Mouse (Mus musculus) liver, embryonic 14.5 days (tissue): Measurements from ENCODE around the gene Tbc1d25. TPM values are rescaled to one million over a fixed set of nuclear protein-coding genes. Genes with fewer than 3 reads are reported as not detected.

Experiments used
- ATAC-seq: fragments of 200-750 bp; cut with Nextera tagmentation; 2 replicates; pipeline ENCODE4 v1.8.0; 2017; ENCODE audit warnings: moderate number of reproducible peaks, mild to moderate bottlenecking, moderate library complexity; ENCODE audit not compliant: insufficient read depth
- DNase-seq, 3 experiments: peaks; one replicate each; pipeline ENCODE4 v3.0.0-alpha.2; 2012 to 2013; ENCODE audit warnings: low read depth in 3 of 3, low spot score in 3 of 3
- H3K27ac ChIP-seq: fragments of 300-500 bp; sonication (generic); 2 replicates; pipeline ENCODE4 v1.5.1; 2014; ENCODE audit warnings: moderate library complexity, mild to moderate bottlenecking, control low read depth, inconsistent platforms
- H3K27me3 ChIP-seq: fragments of 300-500 bp; sonication (generic); 2 replicates; pipeline ENCODE4 v1.6.1; 2014; ENCODE audit warnings: mild to moderate bottlenecking, low read length, moderate library complexity; ENCODE audit not compliant: control insufficient read depth, insufficient read depth
- H3K36me3 ChIP-seq: fragments of 300-500 bp; sonication (generic); replicated peaks from 2 replicates; pipeline ENCODE4 v1.6.1; 2014; ENCODE audit warnings: low read depth; ENCODE audit not compliant: control insufficient read depth, insufficient read depth
- H3K4me1 ChIP-seq, 2 experiments: fragments of 200-500 bp in 1 of 2; fragments of 300-500 bp in 1 of 2; sonication (generic) in 1 of 2; replicated peaks; 2 replicates each; pipeline ENCODE4 v1.6.1; 2012 to 2014; ENCODE audit warnings: antibody characterized with exemption in 1 of 2, inconsistent platforms in 1 of 2, low read length in 1 of 2; ENCODE audit not compliant: control insufficient read depth in 2 of 2, insufficient read depth in 2 of 2
- H3K4me2 ChIP-seq: fragments of 300-500 bp; sonication (generic); 2 replicates; pipeline ENCODE4 v1.6.1; 2014; ENCODE audit warnings: low read depth, mild to moderate bottlenecking, control low read depth, moderate library complexity
- H3K4me3 ChIP-seq, 2 experiments: fragments of 200-500 bp in 1 of 2; fragments of 300-500 bp in 1 of 2; sonication (generic) in 1 of 2; 2 replicates each; pipeline ENCODE4 v1.5.1; 2012 to 2014; ENCODE audit warnings: low read depth in 2 of 2, low read length in 2 of 2, mild to moderate bottlenecking in 2 of 2, control low read depth in 1 of 2, inconsistent platforms in 1 of 2, moderate library complexity in 1 of 2; ENCODE audit not compliant: insufficient read depth in 1 of 2
- H3K9ac ChIP-seq: fragments of 300-500 bp; sonication (generic); replicated peaks from 2 replicates; pipeline ENCODE4 v1.6.1; 2014; ENCODE audit warnings: mild to moderate bottlenecking, control low read depth, moderate library complexity
- H3K9me3 ChIP-seq: fragments of 300-500 bp; sonication (generic); 2 replicates; pipeline ENCODE4 v1.6.1; 2016; ENCODE audit warnings: low read length, mixed read lengths; ENCODE audit not compliant: control insufficient read depth
- CTCF ChIP-seq: IDR thresholded peaks from 2 replicates; pipeline ENCODE4 v1.5.1; 2016; ENCODE audit warnings: antibody characterized with exemption, low read depth, control low read depth
- EP300 ChIP-seq: IDR thresholded peaks from 2 replicates; pipeline ENCODE4 v1.6.1; 2016; ENCODE audit warnings: antibody characterized with exemption, low read depth
- WGBS: fragments of 180-500 bp; shearing (Covaris S2); extraction: QIAGEN DNeasy Blood & Tissue Kit; methylation state at CpG from one replicate; pipeline ENCODE4 v1.1.7; 2014; ENCODE audit not compliant: insufficient replicate concordance; 5-methylcytosine and 5-hydroxymethylcytosine counted together
- polyA plus RNA-seq, 2 experiments: library from polyadenylated mRNA; depleted of rRNA in 1 of 2; stranded (reverse) in 1 of 2; unstranded in 1 of 2; fragments of >200 nt; fragmentation: Nextera tagmentation in 1 of 2; extraction: Ambion mirVana in 1 of 2; gene quantifications; 2 replicates each; pipeline versions ENCODE4 v1.2.1 to v1.2.3; 2012 to 2014

Tbc1d25 gene
- polyA plus RNA-seq, 2 experiments = 4.2 to 5.4 TPM

DNA sequence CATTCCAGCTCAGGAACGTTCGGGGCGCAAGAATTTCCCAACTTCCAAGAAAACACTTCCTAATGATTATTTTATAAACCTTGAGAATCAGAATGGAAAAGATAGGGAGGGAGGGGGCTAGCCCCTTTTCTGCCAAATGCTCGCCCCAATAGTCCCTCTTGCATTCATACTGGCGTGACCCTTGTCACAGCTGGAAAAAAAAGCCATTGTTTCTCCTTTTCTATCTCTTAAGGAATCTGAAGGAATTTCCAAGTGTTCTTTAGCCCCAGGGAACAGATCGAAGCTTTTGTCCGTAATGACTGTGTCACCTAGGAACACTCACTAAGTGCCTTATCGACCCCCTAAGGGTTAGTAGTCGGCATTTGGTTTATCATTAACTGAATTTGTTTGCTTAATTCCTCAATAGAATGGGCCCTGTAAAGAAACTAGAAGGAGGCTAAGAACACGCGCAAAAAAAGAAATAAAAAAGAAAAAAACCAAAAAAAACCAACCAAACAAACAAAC is 30.8 kb upstream of the Tbc1d25 start:
- Histone ChIP-seq H3K4me3 (peak overlapping the region; percentile 49 to 51), H3K27ac (no peak overlapping the region), H3K4me2 (peak overlapping the region; percentile 74), H3K4me1 (peaks cover 0 to 5% of the 10 kb centered on the region in 2 experiments; a peak in 1 of 4 replicates), H3K27me3 (no peaks in the 10 kb centered on the region; the same call in 1 of the 2 replicates), H3K36me3 (no peaks in the 10 kb centered on the region), H3K9me3 (no peaks in the 10 kb centered on the region), H3K9ac (no peak overlapping the region)
- ATAC-seq (no peak), DNase-seq (no peak)
- 12% methylated on average over 11 of the region's 11 CpGs for WGBS
- no peak for TF ChIP-seq CTCF
- TF ChIP-seq EP300 = no peak

DNA sequence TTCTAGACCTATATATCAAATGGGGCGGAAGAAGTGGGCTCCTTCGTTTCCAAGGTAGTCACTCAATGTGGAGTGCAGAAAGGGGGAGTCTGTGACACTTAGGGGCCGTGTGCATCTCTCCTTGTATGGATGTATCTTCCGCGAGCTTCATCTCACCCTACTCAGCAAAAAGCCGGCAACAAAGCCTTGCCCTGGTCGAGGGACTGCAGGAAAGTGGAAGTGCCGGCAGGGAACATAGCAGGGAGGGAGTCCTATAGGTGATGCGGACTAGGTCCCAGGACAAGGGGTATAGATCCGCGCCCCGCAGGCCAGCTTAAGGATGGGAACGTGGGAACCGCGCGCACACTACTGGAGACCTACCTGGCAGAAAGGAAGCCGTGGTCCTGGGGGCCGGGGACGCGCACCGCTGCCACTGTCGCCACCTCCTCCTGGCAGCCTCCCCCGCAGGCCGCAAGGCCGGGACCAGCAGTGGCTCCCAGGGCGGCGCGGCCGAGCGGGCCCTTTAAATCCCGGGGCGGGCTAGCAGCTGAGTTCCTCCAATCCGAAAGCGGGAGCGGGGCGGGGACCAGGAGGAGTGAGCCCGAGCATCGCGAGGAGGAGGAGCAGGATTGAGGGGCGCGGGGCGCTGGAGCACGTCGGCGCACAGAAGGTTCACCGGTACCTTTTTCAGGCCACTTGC is 30.2 kb upstream of the Tbc1d25 start, which contains the start of gene Porcn:
Gene Porcn, minus strand, starts transcription at position 511 of the 679 bp plus-strand sequence.
- Histone ChIP-seq H3K4me3 (peak within 1 kb of the TSS; percentile 49 to 51), H3K4me2 (peak within 1 kb of the TSS; percentile 74), H3K27ac (no peak within 1 kb of the TSS), H3K27me3 (no peaks in the 10 kb centered on the region; the same call in 1 of the 2 replicates), H3K9ac (no peak within 1 kb of the TSS), H3K36me3 (no peaks in the 10 kb centered on the region), H3K9me3 (no peaks in the 10 kb centered on the region), H3K4me1 (peaks cover 0 to 5% of the 10 kb centered on the region in 2 experiments; a peak in 1 of 4 replicates)
- DNase-seq (peak; percentile 47 to 54 (median 51)), ATAC-seq (peak; percentile 92)
- 6% methylated on average over 46 of the region's 46 CpGs for WGBS
- TF ChIP-seq EP300 = no peak
- TF ChIP-seq CTCF = no peak

DNA sequence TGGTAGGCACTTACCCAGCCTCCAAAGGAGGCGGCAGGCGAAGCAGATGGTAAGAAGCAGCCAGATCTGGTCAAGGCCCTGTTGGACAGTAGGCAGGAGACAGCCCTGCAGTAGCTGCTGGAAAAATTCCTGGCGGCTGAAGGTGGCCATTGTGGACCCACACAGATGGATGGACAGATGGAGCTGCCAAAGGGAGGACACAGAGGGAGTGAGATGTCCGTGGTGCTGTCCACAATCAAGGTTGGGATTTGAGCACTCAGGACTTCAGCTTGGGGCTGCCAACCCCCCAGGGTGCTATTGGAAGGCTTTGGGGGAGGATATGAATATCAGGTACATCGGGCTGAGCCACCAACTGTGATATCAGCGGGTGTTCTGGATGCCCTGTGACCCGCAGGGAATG is 29.6 kb upstream of the Tbc1d25 start:
- Histone ChIP-seq H3K36me3 (no peaks in the 10 kb centered on the region), H3K4me3 (no peak overlapping the region), H3K4me2 (peak overlapping the region; percentile 74), H3K4me1 (peaks cover 0 to 5% of the 10 kb centered on the region in 2 experiments; a peak in 1 of 4 replicates), H3K9me3 (no peaks in the 10 kb centered on the region), H3K9ac (no peak overlapping the region), H3K27ac (no peak overlapping the region), H3K27me3 (no peaks in the 10 kb centered on the region; the same call in 1 of the 2 replicates)
- TF ChIP-seq EP300 = no peak
- no peak for TF ChIP-seq CTCF
- WGBS = 36% methylated on average over 7 of the region's 7 CpGs
- DNase-seq (no peak), ATAC-seq (no peak)

DNA sequence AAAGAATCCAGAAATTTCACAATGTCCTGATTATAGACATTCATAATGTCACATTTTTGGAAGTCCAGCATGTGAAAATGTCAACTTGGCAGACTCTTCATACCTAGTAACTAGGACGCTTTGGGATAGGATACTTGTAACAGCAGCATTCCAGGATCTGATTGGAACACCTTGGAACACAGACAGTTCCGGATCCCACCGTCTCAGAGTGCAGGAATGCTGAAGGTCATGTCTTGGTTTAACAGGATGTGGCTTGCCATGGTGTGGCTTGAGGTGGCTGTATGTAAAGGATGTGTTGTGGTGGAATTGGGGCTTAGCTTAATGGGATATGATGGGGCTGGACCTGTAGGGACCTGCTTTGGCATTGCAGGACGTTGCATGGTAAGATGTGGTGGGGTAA is 29.1 kb upstream of the Tbc1d25 start:
- no peak for TF ChIP-seq CTCF
- TF ChIP-seq EP300 = no peak
- Histone ChIP-seq H3K4me1 (peaks cover 0 to 5% of the 10 kb centered on the region in 2 experiments; a peak in 1 of 4 replicates), H3K9me3 (no peaks in the 10 kb centered on the region), H3K27ac (no peak overlapping the region), H3K27me3 (no peaks in the 10 kb centered on the region; the same call in 1 of the 2 replicates), H3K9ac (no peak overlapping the region), H3K4me3 (no peak overlapping the region), H3K36me3 (no peaks in the 10 kb centered on the region), H3K4me2 (no peak overlapping the region)
- ATAC-seq (no peak), DNase-seq (no peak)
- WGBS = 44% methylated on average over 4 of the region's 4 CpGs

DNA sequence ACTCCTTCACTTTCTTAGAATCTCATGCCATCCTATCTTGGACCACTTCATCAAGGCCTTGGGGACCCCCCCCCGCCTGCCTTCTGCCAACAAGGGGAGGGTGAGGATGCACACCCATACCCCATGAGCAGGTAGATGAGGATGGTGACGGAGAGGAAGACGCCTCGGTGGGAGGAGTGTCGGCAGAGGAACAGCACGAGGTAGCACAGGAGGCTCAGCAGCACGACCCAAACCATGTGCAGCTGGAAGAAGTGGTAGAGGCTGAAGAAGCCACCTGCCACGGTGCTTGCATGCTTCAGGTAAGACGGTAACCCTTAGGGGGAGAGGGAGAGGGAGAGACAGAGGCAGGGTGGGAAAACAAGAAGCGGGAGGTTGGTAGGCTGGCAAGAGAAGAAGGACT is 28.1 kb upstream of the Tbc1d25 start:
- Histone ChIP-seq H3K9ac (no peak overlapping the region), H3K27me3 (no peaks in the 10 kb centered on the region; the same call in 1 of the 2 replicates), H3K4me2 (no peak overlapping the region), H3K27ac (no peak overlapping the region), H3K4me1 (peaks cover 0 to 5% of the 10 kb centered on the region in 2 experiments; a peak in 1 of 4 replicates), H3K9me3 (no peaks in the 10 kb centered on the region), H3K4me3 (no peak overlapping the region), H3K36me3 (no peaks in the 10 kb centered on the region)
- no peak for TF ChIP-seq CTCF
- no peak for TF ChIP-seq EP300
- 62% methylated on average over 10 of the region's 10 CpGs for WGBS
- DNase-seq (no peak), ATAC-seq (no peak)
